Mouse (Mus musculus) cerebellum, adult 18-20 months (tissue): ENCODE measurements at regions not wholly inside any gene's neighbourhood (a gene's known extent, or its start where the extent isn't known, plus 50 kb on each side); places are given as distances from the start of the nearest gene placed in this dataset.
"Not testable (repeated sequence)": the region's sequence is repeated elsewhere in the genome, so short reads cannot be mapped to it uniquely, and the experiment has no call there.

Experiments used
- DNase-seq, 2 experiments: peaks; one replicate each; pipeline ENCODE4 v3.0.0; 2021

DNA sequence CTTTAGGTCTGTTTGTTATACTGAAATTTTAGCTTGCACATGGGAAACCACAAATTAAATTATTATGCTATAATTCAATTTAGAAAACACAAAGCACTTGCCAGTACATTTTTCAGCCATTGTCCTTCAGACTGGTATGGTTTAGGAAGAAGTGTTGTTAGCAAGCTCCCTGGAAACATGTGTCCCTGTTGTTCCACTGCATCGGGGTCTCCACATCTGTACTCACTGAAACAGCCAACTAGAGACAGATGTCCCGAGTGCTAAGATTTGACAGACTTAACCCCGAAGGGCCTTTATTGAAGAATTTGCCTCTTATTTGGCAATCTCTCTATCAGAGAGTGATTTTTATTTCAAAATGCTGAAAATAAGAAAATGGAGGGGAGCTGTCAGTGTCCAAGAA, 362.6 kb downstream of the Rfpl4b start:
- no peak for DNase-seq

DNA sequence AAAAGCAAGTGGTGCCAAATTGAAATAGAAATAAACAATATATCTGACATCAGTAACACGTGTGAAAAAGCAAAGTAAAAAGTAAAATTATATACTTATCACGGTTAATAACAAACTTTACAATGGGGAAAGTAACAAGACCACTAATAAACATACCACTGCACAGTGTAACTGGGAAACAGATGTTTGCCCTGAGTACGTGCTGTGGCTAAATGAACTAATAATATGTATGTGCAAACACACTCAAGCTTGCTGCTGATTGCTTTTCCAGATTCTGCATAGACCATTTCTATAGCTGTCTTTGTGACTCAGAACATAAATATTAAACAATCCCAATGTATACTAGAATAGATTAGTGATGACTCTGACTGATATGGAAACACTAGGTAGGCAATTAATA, 363.2 kb downstream of the Rfpl4b start:
- DNase-seq: no peak

DNA sequence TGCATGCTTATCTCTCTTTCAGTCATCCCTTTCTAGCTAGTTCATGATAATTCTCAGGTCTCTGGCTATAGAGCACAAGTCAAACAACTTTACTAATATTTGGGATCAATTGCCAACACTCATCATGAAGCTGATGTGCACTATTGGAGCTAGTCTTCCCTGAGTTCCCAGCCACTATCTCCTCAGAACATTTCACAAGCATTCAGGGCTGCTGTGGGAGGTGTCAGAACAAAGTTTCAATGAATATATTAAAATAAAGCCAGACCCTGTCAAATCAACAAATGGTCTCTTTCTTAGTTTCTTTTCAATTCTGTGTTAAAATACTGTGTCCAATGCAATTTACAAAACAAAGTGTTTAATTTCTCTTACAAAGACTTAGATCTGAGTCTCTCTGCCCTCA, 364.8 kb downstream of the Rfpl4b start:
- no peak for DNase-seq

DNA sequence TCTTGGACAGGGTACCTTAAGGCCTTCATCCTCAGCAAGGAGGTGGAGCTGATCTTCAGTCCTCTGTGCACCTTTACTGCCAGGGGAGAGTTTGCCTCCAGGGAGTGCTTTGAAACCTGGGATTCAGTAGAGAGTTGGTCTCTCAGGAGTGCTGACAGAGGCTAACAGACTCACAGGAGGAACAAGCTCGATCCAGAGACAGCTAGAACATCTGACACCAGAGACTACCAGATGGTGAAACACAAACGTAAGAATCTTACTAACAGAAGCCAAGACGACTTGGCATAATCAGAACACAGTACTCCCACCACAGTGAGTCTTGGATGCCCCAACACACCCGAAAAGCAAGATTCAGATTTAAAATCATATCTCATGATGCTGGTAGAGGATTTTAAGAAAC, 372.3 kb downstream of the Rfpl4b start:
- no peak for DNase-seq

DNA sequence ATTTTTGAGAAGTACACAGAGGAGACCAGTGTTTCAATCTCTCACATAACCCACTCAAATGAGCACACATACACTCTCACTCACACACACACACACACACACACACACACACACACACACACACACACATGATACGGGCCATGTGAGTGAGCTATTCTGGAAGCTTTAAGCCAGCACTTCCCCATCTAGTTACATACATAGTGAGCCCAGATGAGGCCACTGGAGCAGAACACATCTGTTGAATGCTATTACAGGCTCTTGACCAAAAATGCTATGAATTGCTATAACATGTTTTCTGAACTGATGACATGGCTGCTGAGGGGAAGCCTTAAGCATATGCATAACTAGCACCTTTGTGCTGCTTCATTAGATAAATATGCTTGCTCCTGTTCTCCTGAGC, 373.9 kb downstream of the Rfpl4b start:
- DNase-seq: no peak

DNA sequence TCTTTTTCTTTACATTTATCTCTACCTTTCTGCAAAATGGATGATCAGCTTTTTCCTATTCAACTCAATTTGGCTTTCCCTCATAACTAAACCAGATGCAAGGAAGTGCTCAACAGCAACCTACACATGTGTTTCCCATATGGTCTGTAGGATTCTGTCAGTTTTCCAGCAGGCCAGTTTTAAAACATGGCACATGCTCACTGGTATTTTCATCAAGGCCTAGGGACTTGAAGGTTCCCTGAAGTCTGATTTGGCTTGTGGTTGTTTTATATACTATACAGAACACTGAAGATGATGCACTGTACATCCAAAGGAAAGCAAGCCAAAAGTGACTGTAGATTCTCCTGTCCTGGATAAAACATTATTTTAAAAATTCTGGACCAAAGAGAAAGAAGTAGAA, 374.3 kb downstream of the Rfpl4b start:
- no peak for DNase-seq

DNA sequence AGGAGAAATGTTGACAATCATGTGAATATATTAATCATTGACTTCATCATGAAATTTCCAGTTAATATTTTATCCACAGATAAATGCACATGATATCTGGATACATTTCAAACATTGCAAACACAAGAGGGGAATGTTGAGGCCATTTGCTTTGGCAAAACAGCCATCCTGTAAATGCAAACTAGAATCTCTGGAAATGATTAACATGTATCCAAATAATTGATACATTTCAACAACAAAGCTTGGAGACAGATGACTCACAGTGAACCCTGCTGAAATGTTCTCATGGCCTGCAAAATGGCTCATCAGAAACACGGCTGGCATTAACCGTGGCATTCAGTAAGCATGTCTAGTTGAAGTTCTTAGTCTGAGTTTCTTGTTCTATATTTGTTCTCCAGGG, 382.3 kb downstream of the Rfpl4b start:
- DNase-seq: no peak

DNA sequence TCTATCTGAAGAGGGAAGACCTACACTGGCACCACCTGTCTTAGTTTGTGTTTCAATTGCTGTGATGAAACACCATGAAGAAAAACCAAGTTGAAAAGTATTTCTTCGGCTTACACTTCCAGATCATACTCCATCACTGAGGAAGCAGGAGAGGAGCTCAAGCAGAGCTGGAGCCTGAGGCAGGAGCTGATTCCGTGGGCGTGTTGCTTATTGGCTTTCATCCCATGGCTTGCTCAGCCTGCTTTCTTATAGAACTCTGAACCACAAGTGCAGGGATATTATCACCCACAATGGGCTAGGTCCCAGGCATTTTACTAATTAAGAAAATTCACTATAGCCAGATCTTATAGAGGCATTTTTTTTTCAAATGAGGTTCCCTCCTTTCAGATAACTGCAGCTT, 384.7 kb downstream of the Rfpl4b start:
- DNase-seq: no peak

DNA sequence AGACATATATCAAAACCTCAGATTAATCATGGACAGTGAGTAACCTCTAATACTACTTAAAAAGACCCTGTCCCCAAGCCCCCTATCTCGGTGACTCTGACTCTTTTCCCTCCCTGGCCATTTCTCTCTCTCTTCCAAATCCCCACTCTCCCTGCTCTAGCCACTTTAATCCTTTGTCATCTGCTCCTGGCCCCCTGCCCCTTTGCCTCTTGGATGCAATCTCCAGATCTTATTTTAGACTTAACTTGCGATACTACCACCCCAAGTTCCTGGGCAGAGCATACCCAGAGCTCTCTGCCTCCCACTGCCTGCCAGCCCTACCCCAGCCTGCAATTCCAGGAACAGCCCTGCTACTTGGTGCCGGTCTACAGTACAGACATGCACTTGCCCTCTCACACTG, 400.0 kb downstream of the Rfpl4b start:
- no peak for DNase-seq

DNA sequence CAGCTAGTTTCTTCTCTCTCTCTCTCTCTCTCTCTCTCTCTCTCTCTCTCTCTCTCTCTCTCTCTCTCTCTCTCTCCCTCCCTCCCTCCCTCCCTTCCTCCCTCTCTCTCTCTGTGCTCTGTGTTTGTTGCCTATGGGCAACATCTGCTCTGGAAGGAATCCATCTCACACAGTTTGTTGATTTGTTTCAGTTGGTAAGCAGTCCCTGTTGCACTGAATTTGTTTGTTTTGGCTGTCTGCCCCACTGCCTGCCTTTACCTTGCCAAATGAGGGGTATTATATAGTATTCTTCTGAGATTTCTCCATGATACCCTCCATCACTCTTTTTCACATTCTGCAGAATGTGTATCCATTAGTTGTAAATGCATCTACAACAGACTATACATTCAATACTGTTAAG, 401.8 kb downstream of the Rfpl4b start:
- DNase-seq: no peak

DNA sequence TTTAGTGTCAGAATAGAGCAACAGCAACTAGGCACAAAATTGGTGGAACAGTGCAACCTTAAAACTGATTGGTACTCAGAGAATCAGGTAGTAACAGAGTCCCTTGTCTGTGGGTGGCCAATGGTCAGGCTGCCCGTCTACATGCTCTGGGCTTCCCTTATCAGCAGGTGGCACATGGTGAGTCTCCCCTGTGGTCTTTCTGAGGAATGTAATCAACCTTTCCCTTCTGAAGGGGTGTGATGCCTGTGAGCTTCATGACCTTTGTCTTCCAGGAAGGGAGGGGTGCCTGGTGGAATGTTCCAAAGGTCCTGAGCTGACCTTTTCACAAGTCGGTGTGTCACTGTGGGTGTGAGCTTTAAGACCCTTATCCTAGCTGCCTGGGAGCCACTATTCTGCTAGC, 438.4 kb downstream of the Rfpl4b start:
- no peak for DNase-seq

DNA sequence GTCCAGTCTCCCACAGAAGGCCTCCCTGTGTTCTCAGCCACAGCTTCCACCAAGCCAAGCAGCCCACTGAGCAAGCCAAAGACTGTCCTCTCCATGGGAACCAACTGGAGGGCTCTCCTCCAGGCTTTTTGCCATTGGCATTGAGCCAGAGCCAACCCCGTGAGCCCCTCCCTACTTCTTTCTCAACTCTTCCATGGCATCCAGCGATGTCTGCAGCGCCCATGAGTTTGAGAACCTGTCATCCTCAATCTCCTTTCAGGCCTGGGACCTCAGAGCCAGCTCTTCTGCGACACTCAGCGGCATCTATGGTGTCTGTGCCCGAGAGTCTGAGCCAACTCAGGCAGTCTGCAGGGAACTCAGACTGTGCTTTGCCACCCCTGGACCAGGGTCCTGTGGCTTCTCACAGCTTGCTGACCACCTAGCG, 439.7 kb downstream of the Rfpl4b start:
- peak; percentile 12 to 16 for DNase-seq

DNA sequence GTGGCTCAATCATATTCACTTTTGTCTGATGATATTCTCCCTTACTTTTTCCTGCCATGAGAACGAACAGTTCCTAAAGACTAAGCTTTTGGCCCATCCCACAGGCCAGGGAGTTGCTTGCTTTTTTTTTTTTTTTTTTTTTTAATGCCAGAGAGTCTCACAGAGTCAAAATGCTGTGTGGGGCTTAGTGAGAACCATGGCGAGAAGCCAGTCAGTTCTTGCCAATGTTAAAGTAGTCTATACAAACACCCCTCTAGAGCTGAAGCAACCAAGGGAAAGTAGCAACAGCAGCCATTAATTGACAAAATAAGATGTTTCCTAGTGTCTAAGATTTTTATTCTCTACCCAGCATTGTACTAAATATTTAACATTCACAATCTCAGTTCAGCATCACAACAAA, 441.2 kb downstream of the Rfpl4b start:
- DNase-seq: no peak

DNA sequence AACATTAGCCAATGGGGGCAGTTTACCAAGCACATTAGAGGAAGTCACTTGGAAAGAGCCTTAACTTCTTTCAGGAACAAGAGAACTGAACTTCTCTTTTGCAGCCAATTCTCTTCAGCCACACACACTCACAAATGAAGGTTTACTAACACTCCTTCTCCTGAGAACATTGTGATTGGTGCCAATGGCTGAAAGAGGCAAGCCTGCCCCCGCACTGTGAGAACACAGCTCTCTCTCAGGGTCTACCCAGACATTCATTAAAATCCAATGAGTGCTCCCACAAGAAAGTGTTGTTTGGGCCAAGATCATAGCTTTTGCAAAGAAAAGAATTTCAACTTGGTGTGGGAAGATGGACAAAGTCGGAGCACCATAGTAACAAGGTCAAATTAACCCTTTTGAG, 454.8 kb downstream of the Rfpl4b start:
- DNase-seq: peak in 1 of 2 experiments; percentile 1

DNA sequence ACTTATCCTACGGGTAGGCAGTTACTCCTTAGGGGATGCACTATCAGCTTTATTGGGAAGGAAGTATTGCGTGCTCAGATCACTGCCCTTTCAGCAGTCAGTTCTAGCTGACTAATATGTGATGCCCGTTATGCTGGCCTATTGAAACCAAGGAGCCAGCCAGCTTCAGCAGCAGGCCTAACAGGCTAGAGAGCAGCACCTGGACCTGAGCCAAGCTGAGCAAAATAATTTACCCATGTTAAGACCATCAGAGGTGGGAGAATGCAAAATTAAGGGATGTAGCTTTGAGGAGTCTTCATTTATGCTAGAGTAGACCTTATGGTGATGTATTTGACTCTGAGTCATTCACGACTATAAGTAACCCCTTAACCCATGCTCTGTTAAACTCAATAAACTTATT, 456.7 kb downstream of the Rfpl4b start:
- DNase-seq: no peak

DNA sequence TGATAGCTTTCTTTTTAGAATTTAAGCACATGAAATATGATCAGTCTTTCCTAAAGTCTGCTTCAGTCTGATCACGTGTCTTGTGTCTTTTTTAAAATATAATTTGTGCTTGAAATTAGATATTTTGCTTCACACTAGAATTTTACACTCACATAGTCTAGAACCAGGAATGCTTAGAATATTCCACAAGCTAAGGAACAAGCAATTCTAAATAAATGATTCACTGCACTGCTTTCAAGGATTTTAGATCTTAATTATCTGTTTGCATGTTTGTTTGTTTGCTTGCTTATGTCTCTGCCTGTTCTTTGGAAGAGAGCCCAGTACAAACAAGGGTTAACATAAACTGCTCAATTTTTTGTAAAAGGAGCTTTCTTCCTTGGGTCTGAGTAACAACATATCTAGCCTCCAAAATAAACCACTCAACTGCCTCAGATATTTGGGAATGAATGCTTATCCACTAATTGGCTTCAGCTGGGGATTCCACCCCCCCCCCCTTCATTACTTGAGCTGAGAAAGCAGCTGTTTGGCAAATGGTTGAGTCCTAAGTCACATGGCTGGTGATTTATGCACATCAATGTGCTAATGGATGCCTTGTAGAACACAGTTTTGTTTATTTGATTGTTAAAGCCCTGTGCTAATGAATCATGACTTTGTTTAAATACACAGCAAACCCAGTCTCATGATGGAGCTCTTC, 463.9 kb downstream of the Rfpl4b start:
- no peak for DNase-seq

DNA sequence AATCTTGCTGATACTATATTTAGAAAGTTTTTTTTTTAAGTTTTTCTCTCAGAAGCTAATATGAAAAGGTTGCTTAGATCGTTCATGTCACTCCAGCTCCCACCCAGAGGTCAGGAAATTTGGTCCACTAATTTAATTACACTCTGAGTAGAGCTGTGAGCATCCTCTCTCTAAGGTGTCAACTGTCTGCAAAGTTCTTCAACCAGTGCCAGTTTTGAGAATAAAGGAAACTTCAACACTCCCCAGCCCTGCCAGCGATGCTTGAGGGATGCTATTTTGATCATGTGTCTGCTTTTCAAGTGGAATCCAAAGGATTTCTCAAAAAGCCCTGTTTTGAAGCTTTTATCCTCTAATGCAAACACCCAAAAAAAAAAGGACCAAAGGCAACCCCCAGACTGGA, 467.6 kb downstream of the Rfpl4b start:
- DNase-seq: no peak

DNA sequence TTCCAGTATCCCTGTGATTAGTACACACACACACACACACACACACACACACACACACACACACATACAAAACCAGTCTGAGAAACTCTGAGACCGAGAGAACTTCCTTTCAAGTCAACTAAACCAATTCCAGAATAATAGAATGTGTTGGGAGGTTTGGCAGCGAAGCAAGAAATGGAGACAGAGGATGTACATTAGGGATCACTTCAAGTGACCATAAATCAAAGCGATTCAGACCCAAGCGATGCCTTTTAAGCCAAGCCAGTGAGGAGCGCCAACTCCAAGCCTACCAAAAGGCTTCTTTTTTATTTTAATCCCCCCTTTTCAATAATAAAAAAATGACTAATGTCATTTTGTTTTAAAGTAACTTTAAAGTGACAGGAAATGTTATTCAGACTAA, 468.1 kb downstream of the Rfpl4b start:
- DNase-seq: no peak

DNA sequence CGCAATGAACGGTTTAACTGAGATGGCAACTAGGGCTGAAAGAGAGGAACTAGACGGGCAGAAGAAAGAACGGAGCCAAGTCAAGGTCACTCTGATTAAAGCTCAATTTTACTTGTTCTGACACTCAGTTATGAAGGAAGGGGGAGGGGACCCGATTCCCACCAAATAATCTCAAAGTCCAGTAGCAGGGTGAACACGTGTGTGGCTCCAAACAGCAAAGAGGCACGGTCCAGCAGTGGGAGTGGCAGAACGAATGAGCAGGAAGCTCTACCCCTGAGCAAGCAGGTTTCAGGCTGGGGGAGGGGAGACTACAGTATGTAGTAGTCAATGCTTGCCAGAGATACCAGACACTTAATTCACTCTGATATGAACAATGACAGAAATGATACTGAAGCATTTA, 474.6 kb downstream of the Rfpl4b start:
- DNase-seq: not testable (repeated sequence)

DNA sequence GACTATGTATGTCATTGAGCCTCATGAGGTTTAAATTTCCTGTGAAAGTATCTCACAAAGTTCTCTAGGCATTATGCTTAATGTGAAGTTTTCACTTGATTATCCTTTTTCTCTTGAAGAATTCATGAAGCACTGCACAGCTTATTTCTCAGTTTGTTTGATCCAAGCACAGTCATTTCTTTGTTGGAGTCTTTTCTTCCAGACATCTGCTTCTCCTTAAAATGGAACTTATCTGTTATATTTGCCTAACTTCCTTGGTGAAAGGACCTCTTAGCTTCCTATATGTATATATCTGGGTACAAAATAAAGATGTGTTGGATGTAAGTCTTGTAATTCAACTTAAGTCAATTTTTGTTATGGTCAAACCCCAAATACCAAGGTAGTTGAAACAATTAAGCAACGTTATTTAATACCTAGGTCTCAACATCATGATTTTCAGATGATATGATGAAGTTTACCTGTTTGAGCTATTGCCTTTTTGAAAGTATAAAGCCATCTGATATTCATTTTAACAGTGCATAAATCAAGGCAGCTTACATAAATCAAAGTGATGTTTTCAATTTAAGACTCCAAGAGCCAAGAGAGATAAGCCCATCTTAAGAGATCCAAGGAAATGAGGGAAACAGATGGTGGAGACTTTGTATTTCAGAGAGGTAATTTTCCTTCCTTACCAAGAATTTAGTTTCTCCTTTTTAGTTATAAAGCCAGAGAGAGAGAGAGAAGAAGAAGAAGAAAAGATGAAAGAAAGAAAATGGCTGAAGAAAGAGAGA, 481.0 kb downstream of the Rfpl4b start:
- DNase-seq: no peak

DNA sequence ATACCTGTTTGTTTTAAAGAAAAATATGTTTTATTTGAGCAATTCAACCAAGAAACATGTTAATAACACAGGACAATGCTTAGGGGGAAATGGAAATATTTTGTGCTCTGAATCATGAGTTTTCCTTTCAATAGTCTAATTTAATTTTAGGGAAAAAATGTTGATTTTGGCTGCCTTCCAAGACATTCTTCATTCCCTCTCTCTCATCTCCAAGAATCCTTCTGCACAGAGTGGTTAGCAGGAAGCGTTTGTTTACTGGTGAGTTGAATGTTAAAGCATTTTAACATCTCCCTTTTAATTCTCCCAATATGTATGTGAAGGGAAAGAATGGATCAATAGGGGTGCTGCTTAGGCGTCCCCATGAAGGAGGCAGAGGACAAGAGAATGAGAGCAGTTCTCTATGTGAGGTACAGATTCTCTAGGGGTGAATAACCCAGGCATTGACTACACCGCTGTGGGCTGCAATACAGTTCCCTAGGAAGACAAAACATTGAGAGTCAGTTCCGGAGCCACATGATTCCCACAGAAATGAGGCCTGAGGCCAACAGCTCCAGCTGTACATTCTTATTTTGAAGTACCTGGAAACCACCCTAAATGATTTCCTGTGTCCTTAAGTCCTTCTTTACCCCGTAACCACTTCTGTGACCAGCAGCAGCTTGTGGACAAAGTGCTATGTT, 512.7 kb downstream of the Rfpl4b start:
- DNase-seq: no peak

DNA sequence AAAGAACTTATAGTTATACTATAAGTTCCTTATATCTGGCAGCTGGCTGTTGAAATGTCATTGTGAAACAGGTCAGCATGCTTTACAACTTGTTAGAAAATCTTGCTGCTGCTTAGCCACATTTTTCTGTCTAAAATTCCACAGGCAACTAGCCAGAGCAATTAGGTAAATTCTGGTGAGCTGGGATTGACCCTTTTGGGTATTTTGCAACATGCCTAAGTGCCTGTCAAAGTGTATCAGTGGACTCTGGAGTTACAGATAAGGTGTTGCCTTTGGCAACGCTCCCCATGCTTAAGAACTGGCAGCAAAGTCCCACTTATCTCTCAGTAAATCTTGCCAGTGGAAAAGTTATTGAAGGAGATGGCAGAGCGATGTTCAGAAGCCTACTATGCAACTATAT, 525.9 kb downstream of the Rfpl4b start:
- DNase-seq: no peak

DNA sequence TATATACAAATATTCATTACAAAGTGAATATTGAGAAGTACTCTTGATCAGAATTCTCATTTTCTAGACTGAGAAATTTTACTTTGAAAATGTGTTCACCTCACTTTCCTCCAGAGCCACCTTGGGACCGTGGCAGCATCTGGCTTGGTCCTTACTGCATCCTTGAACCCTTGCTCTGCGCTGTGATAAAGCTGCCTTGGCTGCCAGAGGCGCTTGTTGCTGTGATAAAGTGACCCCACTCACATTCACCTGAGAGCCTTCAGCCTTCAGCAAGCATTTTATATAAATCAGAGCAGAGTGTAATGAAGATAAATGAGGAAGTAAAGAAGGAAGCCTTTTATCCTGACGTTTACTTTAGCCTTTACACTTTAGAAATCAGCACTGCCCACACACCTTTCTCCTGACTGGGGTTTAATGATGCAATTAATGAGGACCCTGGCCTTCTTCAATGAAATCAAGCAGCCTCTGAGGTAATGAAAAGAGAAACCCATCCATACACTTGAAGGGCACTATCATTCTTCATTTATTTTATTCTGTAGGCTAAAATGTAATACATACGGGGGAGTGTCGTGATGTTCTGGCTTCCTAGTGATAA, 532.8 kb downstream of the Rfpl4b start:
- no peak for DNase-seq

DNA sequence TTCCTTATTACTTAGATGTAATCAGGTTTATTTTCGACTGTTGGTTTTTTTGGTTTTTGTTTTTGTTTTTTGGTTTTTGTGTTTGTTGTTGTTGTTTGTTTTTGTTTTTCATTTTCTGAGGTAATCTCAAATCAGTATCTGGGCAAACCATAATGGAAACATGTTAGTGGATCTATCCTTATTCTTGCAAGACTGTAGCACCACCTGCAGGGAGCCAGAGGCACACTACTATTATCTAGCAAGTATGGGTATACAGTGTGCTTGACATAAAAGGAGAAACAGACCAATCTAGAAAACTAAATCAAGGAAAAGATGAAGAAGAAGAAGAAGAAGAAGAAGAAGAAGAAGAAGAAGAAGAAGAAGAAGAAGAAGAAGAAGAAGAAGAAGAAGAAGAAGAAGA, 552.4 kb downstream of the Rfpl4b start:
- DNase-seq: peak; percentile 21 to 30
